Mouse (Mus musculus) layer of hippocampus, postnatal 36 days (tissue): ENCODE results near the gene Adcy10. TPM values are rescaled to one million over a fixed set of nuclear protein-coding genes. Genes with fewer than 3 reads are reported as not detected.

ENCODE experiments used
- DNase-seq, 2 experiments: peaks; one replicate each; pipeline ENCODE4 v3.0.0; 2022
- total RNA-seq, 2 experiments: library from RNA; stranded (reverse); gene quantifications; 2 replicates each; pipeline ENCODE4 v1.2.3; 2021

Gene Adcy10
- total RNA-seq, 2 experiments from 2014 or later, result 0.42 to 0.63 TPM

- no peak for DNase-seq
Observed at GRCm38 (mm10) chr1:165536079-165536675, 51.2 kb downstream of the Adcy10 start.

DNA sequence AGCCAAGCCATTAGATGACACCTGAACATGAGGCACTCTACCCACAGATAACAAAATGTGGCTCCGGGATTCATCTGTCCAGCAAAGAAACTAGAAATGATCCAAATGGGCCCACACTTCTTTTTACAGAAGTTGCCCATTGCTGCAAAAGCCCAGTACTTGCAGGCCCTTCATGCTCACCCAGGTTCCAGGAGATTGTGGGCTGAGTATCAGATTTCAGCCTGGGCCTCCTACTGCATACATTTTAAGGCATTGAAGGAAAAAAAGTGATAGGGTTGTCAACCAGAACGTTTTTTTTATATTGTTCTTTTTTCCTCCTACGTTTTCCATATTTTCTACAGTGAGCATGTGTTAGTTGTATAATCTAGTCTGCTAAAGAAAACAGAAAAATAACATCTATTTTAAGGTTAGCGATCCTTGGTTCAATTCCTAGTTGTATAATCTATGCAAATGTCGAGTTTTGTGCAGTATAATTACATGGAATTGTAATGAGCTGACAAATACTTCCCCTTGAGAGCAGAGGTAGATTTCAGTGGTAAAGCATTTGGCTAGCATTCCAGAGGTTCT lies 52.3 kb downstream of the Adcy10 start:
- peak in 1 of 2 experiments; percentile 9 for DNase-seq

GRCm38 (mm10) chr1:165556711-165557110 lies 71.7 kb downstream of the Adcy10 start:
- DNase-seq, result peak; percentile 10 to 20

GRCm38 (mm10) chr1:165559073-165559472 lies 74.1 kb downstream of the Adcy10 start:
- DNase-seq, result peak; percentile 79 to 80

GRCm38 (mm10) chr1:165565283-165565682 lies 80.3 kb downstream of the Adcy10 start:
- DNase-seq, result no peak

GRCm38 (mm10) chr1:165567466-165567865 lies 82.5 kb downstream of the Adcy10 start:
- no peak for DNase-seq

GRCm38 (mm10) chr1:165576005-165576404 lies 91.0 kb downstream of the Adcy10 start:
- no peak for DNase-seq

- DNase-seq, result no peak
Observed at GRCm38 (mm10) chr1:165576459-165577112, 91.6 kb downstream of the Adcy10 start.

- no peak for DNase-seq
Observed at GRCm38 (mm10) chr1:165579332-165579731, 94.3 kb downstream of the Adcy10 start.

GRCm38 (mm10) chr1:165581255-165581654 lies 96.3 kb downstream of the Adcy10 start:
- no peak for DNase-seq

GRCm38 (mm10) chr1:165583529-165584184 lies 98.7 kb downstream of the Adcy10 start:
- peak; percentile 84 to 85 for DNase-seq

DNA sequence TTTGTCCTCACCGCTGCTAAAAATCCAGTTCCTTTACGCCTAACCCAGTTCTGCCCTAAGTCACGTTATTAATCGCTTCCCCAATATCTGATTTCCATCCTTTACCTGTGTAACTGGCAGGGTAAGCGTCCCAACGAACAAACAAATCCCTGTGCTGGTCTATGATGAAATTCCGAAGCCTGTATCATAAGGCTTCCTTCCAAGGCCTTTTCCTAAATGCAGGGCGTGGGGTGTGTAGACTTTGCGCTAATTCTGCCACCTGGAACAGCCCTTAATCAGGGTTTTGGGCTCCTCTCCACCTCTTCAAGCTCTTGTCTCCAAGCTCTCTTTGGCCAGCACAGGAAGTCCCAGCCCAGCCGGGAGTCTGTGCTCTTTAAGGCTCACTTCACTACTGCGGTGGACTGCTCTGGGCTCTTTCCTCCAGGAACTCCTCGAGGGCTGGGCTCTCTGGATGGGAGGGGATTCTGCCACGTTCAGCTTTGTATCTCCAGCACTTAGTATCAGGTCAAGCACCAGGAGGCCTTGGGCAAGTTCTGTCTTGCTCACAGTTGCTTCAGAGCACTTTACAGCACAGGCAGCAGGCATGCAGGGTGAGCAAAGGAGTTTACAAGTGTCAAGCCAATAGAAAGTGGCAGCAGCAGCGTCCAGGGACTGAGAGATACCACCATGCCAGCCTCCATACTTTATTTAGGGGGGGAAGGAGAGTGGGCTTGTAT lies 100.6 kb downstream of the Adcy10 start:
- DNase-seq, result no peak

DNA sequence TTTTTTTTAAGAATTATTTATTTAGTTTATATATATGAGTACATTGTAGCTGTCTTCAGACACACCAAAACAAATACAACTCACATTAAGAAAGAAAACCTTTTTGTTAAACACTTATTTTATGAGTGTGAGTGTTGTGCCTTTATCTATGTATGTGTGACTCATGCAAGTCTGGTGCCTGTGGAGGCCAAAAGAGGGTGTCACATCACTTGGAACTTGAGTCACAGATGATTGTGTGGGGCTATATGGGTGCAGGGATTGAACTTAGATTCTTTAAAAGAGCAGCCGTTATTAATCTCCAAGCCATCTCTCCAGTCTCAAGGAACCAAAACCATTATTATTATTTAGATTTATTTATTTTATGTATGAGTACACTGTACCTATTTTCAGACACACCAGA lies 101.4 kb downstream of the Adcy10 start:
- no peak for DNase-seq

GRCm38 (mm10) chr1:165587845-165588244 lies 102.9 kb downstream of the Adcy10 start:
- no peak for DNase-seq

GRCm38 (mm10) chr1:165589280-165590048 lies 104.5 kb downstream of the Adcy10 start:
- DNase-seq, result no peak

GRCm38 (mm10) chr1:165590760-165591159 lies 105.8 kb downstream of the Adcy10 start:
- DNase-seq, result no peak

GRCm38 (mm10) chr1:165592295-165593082 lies 107.5 kb downstream of the Adcy10 start:
- DNase-seq, result no peak

DNA sequence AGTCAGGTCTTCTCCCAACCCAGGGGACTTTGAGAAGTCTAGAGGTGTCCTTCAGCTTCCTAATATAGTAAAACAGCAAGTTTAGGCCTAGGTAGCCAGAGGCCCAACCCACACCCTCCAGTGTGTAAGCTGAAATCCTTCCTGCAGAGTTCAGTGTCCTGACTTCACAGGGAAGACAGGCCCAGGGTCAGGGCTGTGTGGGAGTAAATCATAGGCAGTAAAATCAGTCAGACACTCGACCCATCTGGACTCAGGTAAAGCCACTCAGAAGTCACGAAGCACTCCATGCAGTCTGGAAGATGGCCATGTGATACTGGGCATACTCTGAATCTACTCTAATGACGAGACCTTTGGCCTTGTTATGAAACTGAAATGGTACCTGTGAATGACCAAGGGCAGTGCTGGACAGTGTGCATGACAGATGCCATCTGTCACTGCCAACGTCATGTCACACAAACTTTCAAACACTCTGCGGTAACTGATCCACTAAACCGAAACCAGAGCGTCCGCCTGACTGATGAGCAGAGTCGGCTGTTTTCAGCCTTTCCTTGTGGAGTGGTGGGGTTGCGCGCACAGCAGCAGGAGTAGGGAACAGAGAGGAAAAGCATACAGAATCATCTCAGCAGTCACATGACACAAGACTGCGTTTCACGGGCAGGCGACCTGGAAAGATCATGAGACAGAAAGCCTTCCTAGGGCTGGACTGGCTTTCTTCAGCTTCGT lies 109.9 kb downstream of the Adcy10 start:
- no peak for DNase-seq

DNA sequence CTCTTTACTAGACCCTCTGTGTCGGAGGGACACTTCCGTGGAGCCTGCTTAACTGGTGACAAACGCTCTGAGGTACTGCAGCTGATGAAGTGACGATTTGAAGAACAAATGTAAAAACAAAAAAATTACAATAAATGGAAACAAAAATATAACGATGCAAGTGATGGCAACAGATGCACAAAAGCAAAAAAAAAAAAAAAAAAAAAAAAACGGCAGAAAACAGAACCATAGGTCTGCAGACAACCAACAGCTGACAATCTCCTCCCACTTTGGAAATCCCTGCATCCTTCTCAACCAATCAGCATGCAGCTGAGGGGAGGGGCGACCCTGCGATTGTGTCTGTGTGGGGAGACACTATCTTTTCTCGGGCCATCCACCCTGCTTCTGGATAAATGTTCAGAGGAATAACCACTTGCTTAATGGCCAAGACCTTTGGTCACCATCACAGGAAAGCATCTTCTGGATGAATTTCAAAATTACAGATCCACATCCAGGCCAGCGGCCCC lies 116.8 kb downstream of the Adcy10 start:
- DNase-seq, result no peak

DNA sequence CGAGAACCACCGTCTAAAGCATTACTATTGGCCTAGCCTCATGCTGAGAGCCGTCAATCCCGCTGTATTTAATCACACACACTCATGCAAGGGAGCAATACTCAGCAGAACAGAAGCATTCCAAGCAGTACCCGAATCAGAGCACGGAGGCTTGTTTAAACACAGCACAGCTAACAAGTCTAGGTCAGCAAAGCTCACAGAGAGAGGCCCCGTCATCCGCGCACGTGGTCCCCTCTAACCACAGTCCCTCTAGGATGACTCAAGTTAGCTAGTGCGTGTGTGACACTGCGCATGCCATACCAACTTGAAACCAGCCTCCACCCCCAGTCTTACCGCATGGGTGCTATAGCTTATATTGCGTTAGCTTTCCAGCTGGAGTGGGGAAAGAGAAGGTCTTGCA lies 118.2 kb downstream of the Adcy10 start:
- no peak for DNase-seq
